Mouse (Mus musculus) urinary bladder, adult 2 months (tissue): Measurements from ENCODE around the gene Zfp541. TPM values are rescaled to one million over a fixed set of nuclear protein-coding genes. Genes with fewer than 3 reads are reported as not detected.

Experiments
- DNase-seq: peaks from one replicate; pipeline ENCODE4 v3.0.0; 2022; ENCODE audit warnings: low spot score
- polyA plus RNA-seq: library from polyadenylated mRNA; depleted of rRNA; stranded (reverse); fragments of >200 nt; gene quantifications from 2 replicates; pipeline ENCODE4 v1.2.3, GENCODE M21; 2012; rRNA removed

The Zfp541 gene
- polyA plus RNA-seq, 1 experiment = 0.07 TPM

DNA sequence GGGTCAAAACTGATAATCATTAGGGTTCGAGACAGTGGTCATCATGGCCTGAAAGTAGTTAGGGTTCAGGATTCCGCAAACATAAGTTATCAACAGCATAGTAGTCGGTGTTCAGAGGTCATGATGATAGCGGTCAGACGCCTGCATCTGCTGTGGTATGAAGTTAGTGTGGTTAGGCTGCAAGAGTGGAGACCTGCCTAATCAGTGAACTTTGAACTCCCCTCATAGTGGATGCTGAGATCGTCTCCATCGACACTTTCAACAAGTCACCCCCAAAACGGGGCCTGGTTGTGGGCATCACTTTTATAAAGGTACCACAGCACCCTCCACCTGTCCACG is 58.6 kb downstream of the Zfp541 start:
- no peak for DNase-seq

DNA sequence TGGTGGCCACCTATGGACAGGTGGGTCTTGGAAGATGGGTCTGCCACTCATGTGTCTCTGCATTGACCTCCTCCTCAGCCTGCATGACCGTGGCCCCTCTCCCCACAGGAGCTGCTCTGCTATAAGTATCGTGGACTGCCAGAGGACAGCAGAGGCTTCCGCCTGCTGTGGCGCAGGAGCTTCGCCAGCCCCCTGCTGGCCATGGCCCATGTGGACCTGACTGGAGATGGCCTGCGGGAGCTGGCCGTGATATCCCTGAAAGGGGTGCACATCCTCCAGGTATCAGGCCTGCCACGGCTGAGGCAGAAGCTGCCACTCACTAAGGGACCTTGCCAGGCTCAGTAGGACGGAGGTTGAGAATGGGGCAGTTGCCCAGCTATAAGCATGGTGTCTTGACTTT is 64.2 kb downstream of the Zfp541 start:
- no peak for DNase-seq

- no peak for DNase-seq
Observed at GRCm38 (mm10) chr7:16128344-16128743, 66.7 kb downstream of the Zfp541 start.

- no peak for DNase-seq
Observed at GRCm38 (mm10) chr7:16128899-16129298, 67.3 kb downstream of the Zfp541 start.

- DNase-seq = no peak
Observed at GRCm38 (mm10) chr7:16129421-16129845, 67.8 kb downstream of the Zfp541 start, which contains the start of gene Slc8a2. Slc8a2 (plus strand) TSS chr7:16129826.

DNA sequence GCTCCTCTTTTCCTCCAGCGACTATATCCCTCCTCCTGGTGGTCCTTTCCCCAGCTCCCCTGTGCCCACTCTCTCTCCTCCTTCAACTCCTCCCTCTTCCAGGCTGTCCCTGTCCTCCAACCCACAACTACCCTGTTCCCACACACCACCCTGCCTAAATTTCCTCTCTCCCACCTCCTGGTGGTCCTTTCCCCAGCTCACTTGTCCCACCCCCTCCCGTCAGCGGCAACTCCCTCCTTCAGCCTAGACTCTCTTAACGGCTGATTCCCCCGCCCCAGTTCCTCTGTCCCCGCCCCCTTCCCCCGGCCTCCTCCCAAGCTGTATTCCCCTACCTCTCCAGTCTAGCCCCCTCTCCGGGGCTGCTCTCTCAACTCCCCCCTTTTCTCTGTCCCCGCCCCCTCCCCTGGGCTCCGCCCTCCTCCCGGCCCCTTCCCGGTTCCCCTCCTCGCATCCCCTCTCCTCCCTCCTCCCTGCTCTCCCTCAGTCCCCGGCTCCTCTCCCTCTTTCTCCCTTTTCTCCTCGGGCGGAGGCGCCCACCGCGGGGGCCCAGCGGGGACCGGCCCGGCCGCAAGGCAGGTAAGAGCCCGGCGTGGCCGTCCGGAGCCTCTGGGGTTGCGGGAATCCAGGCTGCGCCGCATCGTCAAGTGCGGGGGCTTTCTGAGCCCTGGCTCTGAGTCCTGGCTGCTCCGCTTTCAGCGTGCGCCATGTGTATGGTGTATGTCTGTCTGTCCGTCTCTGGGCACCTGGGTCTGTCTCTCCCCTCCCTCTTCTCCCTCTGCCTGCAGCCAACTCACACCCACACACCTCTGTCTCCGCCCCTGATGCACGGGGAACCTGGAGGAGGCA is 68.5 kb downstream of the Zfp541 start:
- DNase-seq = no peak

DNA sequence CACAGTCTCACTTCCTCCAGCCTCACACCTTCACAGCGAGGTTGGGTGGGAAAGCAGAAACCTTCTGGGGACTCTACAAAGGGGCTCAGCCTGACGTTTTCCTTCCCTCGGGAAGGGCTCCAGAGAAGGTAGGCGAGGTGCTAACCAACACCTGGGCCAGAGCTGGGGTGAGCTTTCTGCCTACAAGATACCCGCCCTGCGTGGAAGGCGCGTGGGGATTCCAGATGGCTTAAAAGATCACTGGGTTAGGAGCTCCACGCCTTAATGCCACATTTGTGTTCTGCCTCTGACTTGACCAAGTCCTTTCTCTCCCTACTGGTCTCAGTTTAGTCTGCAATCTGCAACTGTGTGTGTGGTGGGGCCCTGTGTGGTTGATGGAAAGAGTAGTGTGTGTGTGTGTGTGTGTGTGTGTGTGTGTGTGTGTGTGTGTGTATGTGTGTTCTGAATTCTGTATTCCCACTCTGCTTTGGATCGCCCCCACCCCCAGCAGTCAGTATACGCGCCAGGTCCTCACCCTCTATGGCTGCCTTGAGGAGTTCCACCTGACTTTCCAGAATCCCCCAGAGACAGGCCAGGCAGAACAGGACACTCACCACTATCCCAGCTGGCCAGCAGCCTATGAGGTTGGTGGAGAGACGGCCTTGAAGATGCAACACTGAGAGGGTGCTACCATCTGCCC is 69.5 kb downstream of the Zfp541 start:
- no peak for DNase-seq

DNA sequence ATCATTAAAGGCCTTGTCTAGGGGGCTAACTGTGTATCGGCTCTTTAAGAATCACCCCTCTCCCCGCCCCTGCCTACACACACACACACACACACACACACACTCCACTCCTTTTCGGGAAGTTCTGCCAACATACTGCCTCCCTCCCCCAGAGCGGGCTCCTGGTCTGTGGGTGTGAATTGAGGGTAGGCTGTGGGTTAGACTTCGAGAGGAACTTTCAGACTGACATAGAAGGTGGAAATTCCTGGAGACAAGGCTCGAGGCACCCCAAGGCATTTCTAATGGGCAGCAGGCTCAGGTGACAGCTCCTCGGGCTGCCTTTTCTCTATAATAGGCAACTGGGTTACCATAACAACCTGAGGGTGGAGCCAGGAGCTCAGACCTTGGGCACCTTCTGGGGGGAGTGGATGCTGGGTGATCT is 70.6 kb downstream of the Zfp541 start:
- no peak for DNase-seq

- no peak for DNase-seq
Observed at GRCm38 (mm10) chr7:16132926-16133325, 71.3 kb downstream of the Zfp541 start.

DNA sequence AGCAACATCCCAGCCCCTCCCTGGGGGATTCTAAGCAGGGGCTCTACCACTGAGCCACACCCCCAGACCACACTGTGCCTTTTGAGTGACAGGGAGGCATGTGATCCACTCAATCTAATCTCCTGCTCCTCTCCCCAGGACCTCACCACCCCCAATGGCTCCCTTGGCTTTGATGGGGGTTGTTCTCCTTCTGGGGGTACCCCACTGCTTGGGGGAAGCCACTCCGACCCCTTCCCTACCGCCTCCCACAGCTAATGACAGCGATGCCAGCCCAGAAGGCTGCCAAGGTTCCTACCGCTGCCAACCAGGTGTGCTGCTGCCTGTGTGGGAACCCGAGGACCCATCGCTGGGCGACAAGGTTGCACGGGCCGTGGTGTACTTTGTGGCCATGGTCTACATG is 72.1 kb downstream of the Zfp541 start:
- DNase-seq = no peak

DNA sequence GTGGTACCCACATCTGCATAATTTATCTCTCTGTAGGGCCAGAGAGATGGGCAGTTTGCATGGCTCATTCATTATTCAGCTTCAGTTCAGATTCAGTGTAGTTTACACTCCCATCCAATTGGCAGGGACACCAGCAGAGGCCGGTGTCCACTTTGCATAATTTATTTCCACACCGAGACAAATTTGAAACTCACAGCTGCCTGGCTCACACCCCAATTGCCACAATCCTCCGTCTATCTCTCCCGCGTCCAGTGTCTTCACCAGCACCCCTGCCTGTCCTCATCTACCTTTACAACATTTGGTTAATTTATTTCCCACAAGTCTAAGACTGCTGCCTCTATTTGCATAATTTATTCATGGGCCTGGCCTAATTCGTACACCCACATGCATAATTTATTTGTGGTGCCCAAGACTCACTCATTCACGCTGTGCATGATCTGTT is 73.4 kb downstream of the Zfp541 start:
- DNase-seq = no peak

Other genes starting within 250 kb of the Zfp541 start
- not detected in 2 replicates for gene Obox6, start 222.1 kb upstream of the Zfp541 start, polyA plus RNA-seq
- gene Crx, start 181.8 kb upstream of the Zfp541 start, polyA plus RNA-seq = not detected in 2 replicates
- gene Crxos, start 179.2 kb upstream of the Zfp541 start, polyA plus RNA-seq = not detected in 2 replicates
- 482 and 493 TPM in 2 replicates for gene Selenow, start 139.4 kb upstream of the Zfp541 start, polyA plus RNA-seq
- 161 and 200 TPM in 2 replicates for gene Nop53, start 115.7 kb upstream of the Zfp541 start, polyA plus RNA-seq
- gene Ehd2, start 94.2 kb upstream of the Zfp541 start, polyA plus RNA-seq = 75.8 and 96.6 TPM in 2 replicates
- 3.3 and 7.9 TPM in 2 replicates for gene Bicra, start 13.9 kb upstream of the Zfp541 start, polyA plus RNA-seq
- 172 and 208 TPM in 2 replicates for gene Napa, start 36.6 kb downstream of the Zfp541 start, polyA plus RNA-seq
- gene Kptn, start 58.1 kb downstream of the Zfp541 start, polyA plus RNA-seq = 27.2 and 28.0 TPM in 2 replicates
- gene Slc8a2, start 68.0 kb downstream of the Zfp541 start, polyA plus RNA-seq = 3.8 and 6.6 TPM in 2 replicates
- gene Meis3, start 113.3 kb downstream of the Zfp541 start, polyA plus RNA-seq = 38.4 and 47.7 TPM in 2 replicates
- gene Dhx34, start 160.2 kb downstream of the Zfp541 start, polyA plus RNA-seq = 13.8 and 15.2 TPM in 2 replicates
- 1.6 and 1.7 TPM in 2 replicates for gene C5ar2, start 182.3 kb downstream of the Zfp541 start, polyA plus RNA-seq
- 11.8 and 16.8 TPM in 2 replicates for gene C5ar1, start 197.7 kb downstream of the Zfp541 start, polyA plus RNA-seq
- gene Inafm1, start 211.8 kb downstream of the Zfp541 start, polyA plus RNA-seq = 26.5 and 36.7 TPM in 2 replicates
- gene Ccdc9, start 225.0 kb downstream of the Zfp541 start, polyA plus RNA-seq = 61.4 and 104 TPM in 2 replicates
- gene Bbc3, start 246.6 kb downstream of the Zfp541 start, polyA plus RNA-seq = 5.0 and 5.2 TPM in 2 replicates